Mouse (Mus musculus): Measurements from ENCODE around the gene Gramd2. TPM values are rescaled to one million over a fixed set of nuclear protein-coding genes. Genes with fewer than 3 reads are reported as not detected.
A peak's percentile ranks its signal among the peaks of the same experiment; 100 is the strongest.

Gene Gramd2
- polyA plus RNA-seq, 1 experiment from 2014 or later, result 0.27 TPM

GRCm38 (mm10) chr9:59678313-59678712, 1.6 kb upstream of the Gramd2 start:
- no peak overlapping the region for H3K4me2 ChIP-seq (ENCODE audit: low read depth, low read length)
- 3% methylated on average over 1 of the region's 1 CpGs for WGBS (ENCODE audit: insufficient replicate concordance)
- ATAC-seq (ENCODE audit: low read depth), result no peak
- H3K36me3 ChIP-seq (ENCODE audit: control insufficient read depth, insufficient read depth), result no peaks in the 10 kb centered on the region
- no peak overlapping the region for H3K9ac ChIP-seq (ENCODE audit: low read depth, low read length)
- H3K4me1 ChIP-seq (ENCODE audit: control insufficient read depth, low read depth, low read length), result peaks cover 7% of the 10 kb centered on the region
- H3K27ac ChIP-seq (ENCODE audit: low read length), result no peak overlapping the region
- H3K27me3 ChIP-seq (ENCODE audit: control insufficient read depth, insufficient read depth, low read depth, low read length), result peaks cover 52% of the 10 kb centered on the region
- no peaks in the 10 kb centered on the region for H3K9me3 ChIP-seq (replicated peaks; ENCODE audit: control insufficient read depth, low read length)
- H3K4me3 ChIP-seq (ENCODE audit: low read depth, low read length), result no peak overlapping the region

- 0 out of 2 replicates have a peak, but pooled peaks have one; percentile 14 for ATAC-seq (ENCODE audit: low read depth)
- no peaks in the 10 kb centered on the region for H3K36me3 ChIP-seq (ENCODE audit: control insufficient read depth, insufficient read depth)
- peak overlapping the region; percentile 41 for H3K4me3 ChIP-seq (ENCODE audit: low read depth, low read length)
- H3K4me1 ChIP-seq (ENCODE audit: control insufficient read depth, low read depth, low read length), result peaks cover 7% of the 10 kb centered on the region
- H3K27ac ChIP-seq (ENCODE audit: low read length), result no peak overlapping the region
- peaks cover 54% of the 10 kb centered on the region for H3K27me3 ChIP-seq (ENCODE audit: control insufficient read depth, insufficient read depth, low read depth, low read length)
- no peaks in the 10 kb centered on the region for H3K9me3 ChIP-seq (replicated peaks; ENCODE audit: control insufficient read depth, low read length)
- peak overlapping the region; percentile 65 for H3K4me2 ChIP-seq (ENCODE audit: low read depth, low read length)
- 27% methylated on average over 16 of the region's 16 CpGs for WGBS (ENCODE audit: insufficient replicate concordance)
- H3K9ac ChIP-seq (ENCODE audit: low read depth, low read length), result no peak overlapping the region
These were observed 561 bp downstream of the Gramd2 start for GRCm38 (mm10) chr9:59680534-59680875.

- Histone ChIP-seq H3K4me1 (ENCODE audit: control insufficient read depth, low read depth, low read length) (peaks cover 7% of the 10 kb centered on the region), H3K27me3 (ENCODE audit: control insufficient read depth, insufficient read depth, low read depth, low read length) (peaks cover 55% of the 10 kb centered on the region)
These were observed 4.1 kb downstream of the Gramd2 start for GRCm38 (mm10) chr9:59684020-59684419.

GRCm38 (mm10) chr9:59687416-59688046, 7.6 kb downstream of the Gramd2 start:
- Histone ChIP-seq H3K4me1 (ENCODE audit: control insufficient read depth, low read depth, low read length) (no peaks in the 10 kb centered on the region), H3K9me3 (replicated peaks; ENCODE audit: control insufficient read depth, low read length) (no peaks in the 10 kb centered on the region), H3K27me3 (ENCODE audit: control insufficient read depth, insufficient read depth, low read depth, low read length) (peaks cover 27% of the 10 kb centered on the region), H3K4me2 (ENCODE audit: low read depth, low read length) (no peak overlapping the region), H3K9ac (ENCODE audit: low read depth, low read length) (no peak overlapping the region), H3K4me3 (ENCODE audit: low read depth, low read length) (no peak overlapping the region), H3K27ac (ENCODE audit: low read length) (no peak overlapping the region), H3K36me3 (ENCODE audit: control insufficient read depth, insufficient read depth) (no peaks in the 10 kb centered on the region)
- 17% methylated on average over 6 of the region's 6 CpGs for WGBS (ENCODE audit: insufficient replicate concordance)
- no peak for ATAC-seq (ENCODE audit: low read depth)

More at GRCm38 (mm10) chr9:59684020-59684419, 4.1 kb downstream of the Gramd2 start:
- Histone ChIP-seq H3K36me3 (ENCODE audit: control insufficient read depth, insufficient read depth) (no peaks in the 10 kb centered on the region), H3K4me3 (ENCODE audit: low read depth, low read length) (no peak overlapping the region), H3K9ac (ENCODE audit: low read depth, low read length) (no peak overlapping the region), H3K9me3 (replicated peaks; ENCODE audit: control insufficient read depth, low read length) (no peaks in the 10 kb centered on the region), H3K4me2 (ENCODE audit: low read depth, low read length) (no peak overlapping the region), H3K27ac (ENCODE audit: low read length) (no peak overlapping the region)
- no peak for ATAC-seq (ENCODE audit: low read depth)
- WGBS (ENCODE audit: insufficient replicate concordance), result 43% methylated on average over 2 of the region's 2 CpGs

- Histone ChIP-seq H3K36me3 (ENCODE audit: control insufficient read depth, insufficient read depth) (no peaks in the 10 kb centered on the region), H3K4me3 (ENCODE audit: low read depth, low read length) (no peak overlapping the region), H3K9me3 (replicated peaks; ENCODE audit: control insufficient read depth, low read length) (no peaks in the 10 kb centered on the region), H3K4me2 (ENCODE audit: low read depth, low read length) (no peak overlapping the region), H3K9ac (ENCODE audit: low read depth, low read length) (no peak overlapping the region), H3K4me1 (ENCODE audit: control insufficient read depth, low read depth, low read length) (no peaks in the 10 kb centered on the region), H3K27ac (ENCODE audit: low read length) (no peak overlapping the region), H3K27me3 (ENCODE audit: control insufficient read depth, insufficient read depth, low read depth, low read length) (peaks cover 10% of the 10 kb centered on the region; the same call in 1 of the 2 replicates)
- 12% methylated on average over 23 of the region's 23 CpGs for WGBS (ENCODE audit: insufficient replicate concordance)
- ATAC-seq (ENCODE audit: low read depth), result no peak
These were observed 11.7 kb downstream of the Gramd2 start for GRCm38 (mm10) chr9:59691635-59692094.

GRCm38 (mm10) chr9:59692145-59692544, 12.2 kb downstream of the Gramd2 start:
- no peak overlapping the region for H3K4me3 ChIP-seq (ENCODE audit: low read depth, low read length)
- no peaks in the 10 kb centered on the region for H3K36me3 ChIP-seq (ENCODE audit: control insufficient read depth, insufficient read depth)
- H3K9me3 ChIP-seq (replicated peaks; ENCODE audit: control insufficient read depth, low read length), result no peaks in the 10 kb centered on the region
- no peaks in the 10 kb centered on the region for H3K4me1 ChIP-seq (ENCODE audit: control insufficient read depth, low read depth, low read length)
- H3K4me2 ChIP-seq (ENCODE audit: low read depth, low read length), result no peak overlapping the region
- no peak overlapping the region for H3K9ac ChIP-seq (ENCODE audit: low read depth, low read length)
- H3K27me3 ChIP-seq (ENCODE audit: control insufficient read depth, insufficient read depth, low read depth, low read length), result peaks cover 8% of the 10 kb centered on the region; the same call in 1 of the 2 replicates
- 41% methylated on average over 9 of the region's 9 CpGs for WGBS (ENCODE audit: insufficient replicate concordance)
- H3K27ac ChIP-seq (ENCODE audit: low read length), result no peak overlapping the region
- no peak for ATAC-seq (ENCODE audit: low read depth)

- H3K27ac ChIP-seq (ENCODE audit: low read length), result no peak overlapping the region
- no peak overlapping the region for H3K4me2 ChIP-seq (ENCODE audit: low read depth, low read length)
- H3K9ac ChIP-seq (ENCODE audit: low read depth, low read length), result no peak overlapping the region
- no peaks in the 10 kb centered on the region for H3K36me3 ChIP-seq (ENCODE audit: control insufficient read depth, insufficient read depth)
- peak; percentile 45; the same call in 1 of the 2 replicates for ATAC-seq (ENCODE audit: low read depth)
- H3K4me3 ChIP-seq (ENCODE audit: low read depth, low read length), result no peak overlapping the region
- no peaks in the 10 kb centered on the region for H3K9me3 ChIP-seq (replicated peaks; ENCODE audit: control insufficient read depth, low read length)
- H3K4me1 ChIP-seq (ENCODE audit: control insufficient read depth, low read depth, low read length), result no peaks in the 10 kb centered on the region
- H3K27me3 ChIP-seq (ENCODE audit: control insufficient read depth, insufficient read depth, low read depth, low read length), result peaks cover 13% of the 10 kb centered on the region; the same call in 1 of the 2 replicates
- 46% methylated on average over 16 of the region's 16 CpGs for WGBS (ENCODE audit: insufficient replicate concordance)
These were observed 14.9 kb downstream of the Gramd2 start for GRCm38 (mm10) chr9:59694571-59695450.

GRCm38 (mm10) chr9:59695451-59695813, 15.5 kb downstream of the Gramd2 start:
- H3K4me2 ChIP-seq (ENCODE audit: low read depth, low read length), result no peak overlapping the region
- no peaks in the 10 kb centered on the region for H3K9me3 ChIP-seq (replicated peaks; ENCODE audit: control insufficient read depth, low read length)
- H3K4me3 ChIP-seq (ENCODE audit: low read depth, low read length), result no peak overlapping the region
- H3K9ac ChIP-seq (ENCODE audit: low read depth, low read length), result no peak overlapping the region
- WGBS (ENCODE audit: insufficient replicate concordance), result 37% methylated on average over 3 of the region's 3 CpGs
- ATAC-seq (ENCODE audit: low read depth), result no peak
- no peak overlapping the region for H3K27ac ChIP-seq (ENCODE audit: low read length)
- H3K27me3 ChIP-seq (ENCODE audit: control insufficient read depth, insufficient read depth, low read depth, low read length), result peaks cover 13% of the 10 kb centered on the region; the same call in 1 of the 2 replicates
- no peaks in the 10 kb centered on the region for H3K4me1 ChIP-seq (ENCODE audit: control insufficient read depth, low read depth, low read length)
- no peaks in the 10 kb centered on the region for H3K36me3 ChIP-seq (ENCODE audit: control insufficient read depth, insufficient read depth)

GRCm38 (mm10) chr9:59696381-59696780, 16.4 kb downstream of the Gramd2 start:
- no peak for ATAC-seq (ENCODE audit: low read depth)
- Histone ChIP-seq H3K4me2 (ENCODE audit: low read depth, low read length) (no peak overlapping the region), H3K27me3 (ENCODE audit: control insufficient read depth, insufficient read depth, low read depth, low read length) (peaks cover 17% of the 10 kb centered on the region), H3K9me3 (replicated peaks; ENCODE audit: control insufficient read depth, low read length) (no peaks in the 10 kb centered on the region), H3K36me3 (ENCODE audit: control insufficient read depth, insufficient read depth) (no peaks in the 10 kb centered on the region), H3K4me1 (ENCODE audit: control insufficient read depth, low read depth, low read length) (no peaks in the 10 kb centered on the region), H3K9ac (ENCODE audit: low read depth, low read length) (no peak overlapping the region), H3K27ac (ENCODE audit: low read length) (no peak overlapping the region), H3K4me3 (ENCODE audit: low read depth, low read length) (no peak overlapping the region)
- 43% methylated on average over 3 of the region's 3 CpGs for WGBS (ENCODE audit: insufficient replicate concordance)

Measured in liver, embryonic 16.5 days (tissue).